Mouse (Mus musculus): ENCODE results near the gene Ano6. TPM values are rescaled to one million over a fixed set of nuclear protein-coding genes. Genes with fewer than 3 reads are reported as not detected.

Gene Ano6
- polyA plus RNA-seq, 1 experiment from 2014 or later: 54.2 TPM

DNA sequence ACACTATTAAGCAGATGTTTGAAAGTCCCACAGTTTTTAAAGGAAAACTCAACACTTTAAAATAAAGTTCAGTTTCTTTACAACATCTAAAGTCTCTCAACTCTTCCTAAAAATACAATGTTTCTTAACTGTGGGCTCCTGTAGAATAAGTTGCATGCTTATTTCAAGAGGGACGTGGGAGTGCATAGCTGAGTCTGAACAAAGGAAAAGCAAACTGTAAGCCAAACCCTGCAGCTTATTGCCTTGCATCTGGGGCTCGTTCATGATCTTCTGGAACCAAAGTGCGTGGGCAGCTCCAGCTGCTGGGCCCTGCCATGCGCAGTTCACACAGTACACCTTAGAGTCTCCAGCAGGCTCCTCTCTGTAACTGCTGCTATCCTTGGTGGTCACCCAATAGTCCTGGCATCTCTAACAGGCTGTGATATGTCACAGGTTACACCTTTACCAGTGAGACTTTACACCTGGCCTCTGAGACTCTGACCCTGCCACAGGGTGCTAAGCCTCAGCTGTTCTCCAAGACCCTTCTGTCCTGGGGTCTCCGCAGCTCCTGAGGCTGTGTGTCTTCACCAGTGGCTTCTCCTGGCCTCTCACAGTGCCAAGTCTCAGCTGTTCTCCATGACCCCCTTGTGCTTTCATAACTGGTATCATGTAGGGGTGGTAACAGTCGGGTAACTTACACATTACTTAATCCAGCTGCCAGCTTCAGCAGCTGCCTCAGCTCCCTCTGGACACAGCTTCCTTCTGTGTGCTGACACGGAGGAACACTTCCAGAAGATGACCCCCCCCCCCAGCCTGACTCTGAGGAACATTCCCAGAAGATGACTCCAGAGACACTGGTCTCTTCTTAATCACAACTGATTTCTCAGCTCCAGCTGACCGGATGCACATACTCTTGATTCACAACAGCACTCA is 66.3 kb downstream of the Ano6 start:
- Histone ChIP-seq H3K4me1 (peaks cover 14% of the 10 kb centered on the region), H3K27me3 (no peaks in the 10 kb centered on the region), H3K9me3 (no peaks in the 10 kb centered on the region), H3K4me2 (replicated peaks) (no peak overlapping the region), H3K36me3 (no peaks in the 10 kb centered on the region), H3K9ac (no peak overlapping the region), H3K27ac (no peak overlapping the region), H3K4me3 (no peak overlapping the region)
- 69% methylated on average over 8 of the region's 8 CpGs for WGBS
- peak; percentile 48 for ATAC-seq (ENCODE audit: low FRiP score, low read depth)

DNA sequence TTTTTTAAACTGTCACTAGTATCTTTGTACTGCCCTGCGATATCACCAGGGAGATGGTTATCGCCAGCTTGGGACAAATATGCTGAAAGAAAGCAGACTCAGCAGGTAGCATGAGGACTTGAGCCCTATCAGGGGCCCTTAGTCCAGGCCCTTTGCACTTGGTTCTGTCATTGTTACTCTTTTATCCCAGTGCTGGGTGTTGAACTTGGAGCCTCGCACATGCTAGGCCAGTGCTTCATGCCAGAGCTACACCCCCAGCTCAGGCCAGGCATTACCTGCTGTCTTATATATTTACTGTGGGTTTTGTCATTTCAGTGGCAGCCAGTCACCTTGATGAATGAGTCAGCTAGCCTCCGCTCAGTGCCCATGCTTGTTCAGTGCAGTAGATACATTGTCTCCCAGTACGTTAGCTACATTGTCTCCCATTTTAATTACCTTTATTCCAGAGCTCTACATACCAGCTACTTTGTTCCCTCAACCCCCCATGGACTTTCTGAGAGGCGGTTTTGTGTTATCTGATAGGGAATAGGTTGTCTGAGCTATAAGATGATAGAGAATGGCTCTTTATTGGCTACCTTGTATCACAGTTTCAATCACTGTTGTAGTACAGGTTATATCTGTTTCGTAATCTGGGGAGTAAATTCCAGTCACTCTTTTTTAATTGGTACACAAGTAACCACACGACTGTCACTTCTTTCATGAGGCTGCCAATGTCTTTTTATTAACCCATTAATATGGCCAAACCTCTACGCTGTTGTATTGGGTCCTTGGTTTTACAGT is 68.4 kb downstream of the Ano6 start:
- no peaks in the 10 kb centered on the region for H3K36me3 ChIP-seq
- no peak for ATAC-seq (ENCODE audit: low FRiP score, low read depth)
- 73% methylated on average over 9 of the region's 9 CpGs for WGBS
- H3K27ac ChIP-seq: no peak overlapping the region
- H3K27me3 ChIP-seq: no peaks in the 10 kb centered on the region
- H3K9me3 ChIP-seq: no peaks in the 10 kb centered on the region
- no peak overlapping the region for H3K9ac ChIP-seq
- peaks cover 17% of the 10 kb centered on the region for H3K4me1 ChIP-seq
- H3K4me3 ChIP-seq: no peak overlapping the region
- H3K4me2 ChIP-seq (replicated peaks): no peak overlapping the region

DNA sequence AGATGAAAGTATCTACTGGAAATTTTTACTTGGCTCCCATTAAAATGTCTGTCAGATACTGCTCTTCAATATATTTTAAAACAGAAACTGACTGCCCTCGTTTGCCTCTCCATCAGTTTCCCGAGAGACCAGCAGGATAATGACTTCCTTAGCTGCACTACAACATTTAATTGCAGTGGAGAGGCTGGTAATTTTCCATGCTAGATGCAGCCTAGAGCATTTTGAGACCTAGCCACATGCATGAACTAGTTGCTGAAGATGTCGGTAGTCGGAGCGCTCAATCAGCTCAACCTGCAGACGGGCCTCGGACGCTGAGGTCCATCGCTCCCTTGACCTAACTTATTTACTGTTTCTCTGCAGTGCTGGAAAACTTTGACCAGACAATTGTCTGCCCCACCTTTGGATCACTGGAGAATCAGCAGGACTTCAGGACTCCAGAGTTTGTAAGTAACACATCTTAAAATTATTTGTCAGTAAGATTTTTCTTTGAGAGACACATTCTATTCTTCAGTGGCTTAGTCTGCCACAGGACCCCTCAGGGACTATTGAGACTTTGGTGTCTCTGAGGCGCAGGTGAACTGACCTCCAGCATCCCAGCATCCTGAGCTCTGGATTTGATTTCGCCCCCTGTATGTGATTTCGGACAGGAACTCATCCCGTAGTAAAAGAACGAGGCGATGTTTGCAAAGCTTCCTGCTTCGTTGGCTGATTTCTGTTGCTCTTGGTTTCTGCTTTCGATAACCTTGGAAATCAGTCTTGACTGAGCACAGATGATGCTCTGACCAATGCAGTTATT is 73.4 kb downstream of the Ano6 start:
- Histone ChIP-seq H3K4me3 (no peak overlapping the region), H3K27me3 (no peaks in the 10 kb centered on the region), H3K36me3 (peaks cover 14% of the 10 kb centered on the region), H3K9me3 (no peaks in the 10 kb centered on the region), H3K9ac (no peak overlapping the region), H3K4me2 (replicated peaks) (no peak overlapping the region), H3K4me1 (peaks cover 6% of the 10 kb centered on the region; the same call in 1 of the 2 replicates), H3K27ac (no peak overlapping the region)
- 68% methylated on average over 17 of the region's 17 CpGs for WGBS
- no peak for ATAC-seq (ENCODE audit: low FRiP score, low read depth)

DNA sequence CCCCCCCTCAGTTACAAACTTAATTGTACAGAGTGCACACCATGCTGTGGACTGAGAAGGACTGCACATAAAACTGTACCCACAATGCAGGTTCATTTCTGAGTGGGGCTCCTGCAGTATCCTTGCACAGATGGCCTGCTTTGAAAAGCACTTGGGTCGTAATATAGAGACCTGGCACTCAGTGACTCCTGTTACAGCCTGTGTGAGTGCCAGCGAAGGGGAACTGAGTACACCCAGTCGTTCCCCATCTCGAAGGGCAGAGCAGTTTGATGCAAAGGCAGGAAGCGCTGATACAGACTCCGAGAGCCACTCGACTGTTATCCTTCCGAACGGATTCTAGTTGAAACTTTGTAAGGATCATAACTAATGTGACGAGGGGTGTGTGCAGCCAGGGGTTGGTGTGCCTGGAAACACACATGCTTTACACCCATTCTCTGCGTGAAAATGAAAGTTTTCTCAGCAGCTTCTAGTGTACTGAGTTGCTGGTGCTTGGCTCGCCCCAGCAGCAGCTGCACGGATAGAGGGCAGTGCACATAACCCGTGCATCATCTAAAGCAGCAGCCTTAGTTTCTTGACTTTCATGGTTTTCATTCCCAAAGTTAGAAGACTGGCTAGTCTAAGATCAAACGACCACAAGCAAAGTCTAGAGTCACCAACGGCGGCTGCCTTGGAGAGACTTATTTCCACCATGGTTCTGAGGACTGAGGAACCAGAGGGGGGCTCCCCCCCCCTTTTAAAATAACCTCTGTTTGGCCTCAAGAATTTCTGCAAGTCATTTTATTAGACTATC is 74.9 kb downstream of the Ano6 start:
- 82% methylated on average over 17 of the region's 17 CpGs for WGBS
- Histone ChIP-seq H3K4me1 (peaks cover 5% of the 10 kb centered on the region; the same call in 1 of the 2 replicates), H3K4me3 (no peak overlapping the region), H3K4me2 (replicated peaks) (no peak overlapping the region), H3K36me3 (peaks cover 14% of the 10 kb centered on the region), H3K9ac (no peak overlapping the region), H3K27ac (no peak overlapping the region), H3K27me3 (no peaks in the 10 kb centered on the region), H3K9me3 (no peaks in the 10 kb centered on the region)
- no peak for ATAC-seq (ENCODE audit: low FRiP score, low read depth)

GRCm38 (mm10) chr15:95868172-95868571 is 77.5 kb downstream of the Ano6 start:
- Histone ChIP-seq H3K4me2 (replicated peaks) (no peak overlapping the region), H3K27me3 (no peaks in the 10 kb centered on the region), H3K36me3 (peaks cover 14% of the 10 kb centered on the region), H3K27ac (no peak overlapping the region), H3K9ac (no peak overlapping the region), H3K9me3 (no peaks in the 10 kb centered on the region), H3K4me1 (peaks cover 4% of the 10 kb centered on the region; the same call in 1 of the 2 replicates), H3K4me3 (no peak overlapping the region)
- ATAC-seq (ENCODE audit: low FRiP score, low read depth): no peak
- 75% methylated on average over 4 of the region's 4 CpGs for WGBS

DNA sequence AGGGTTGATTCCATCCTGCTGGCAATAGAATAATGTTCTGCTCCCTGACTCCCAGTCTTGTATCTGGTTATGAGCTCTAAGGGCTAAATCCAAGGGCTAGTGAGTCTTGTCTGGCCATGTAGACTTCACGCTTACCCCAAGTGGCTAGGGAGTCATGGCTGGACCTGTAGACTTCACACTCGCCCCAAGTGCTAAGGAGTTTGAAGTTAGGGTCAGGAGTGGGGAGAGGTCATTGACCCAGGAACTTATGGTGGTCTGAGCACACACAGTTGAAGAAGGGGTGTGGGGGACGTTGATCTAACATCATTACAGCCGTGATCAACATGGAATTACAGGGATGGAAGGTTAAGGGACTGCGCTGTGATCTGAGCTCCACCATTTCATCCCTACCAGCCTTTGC is 79.0 kb downstream of the Ano6 start:
- Histone ChIP-seq H3K4me3 (no peak overlapping the region), H3K27me3 (no peaks in the 10 kb centered on the region), H3K4me1 (no peaks in the 10 kb centered on the region), H3K9me3 (no peaks in the 10 kb centered on the region), H3K27ac (no peak overlapping the region), H3K36me3 (peaks cover 14% of the 10 kb centered on the region), H3K9ac (no peak overlapping the region), H3K4me2 (replicated peaks) (no peak overlapping the region)
- no peak for ATAC-seq (ENCODE audit: low FRiP score, low read depth)
- 95% methylated on average over 5 of the region's 5 CpGs for WGBS

- ATAC-seq (ENCODE audit: low FRiP score, low read depth): no peak
- Histone ChIP-seq H3K9ac (no peak overlapping the region), H3K9me3 (no peaks in the 10 kb centered on the region), H3K4me2 (replicated peaks) (no peak overlapping the region), H3K27ac (no peak overlapping the region), H3K27me3 (no peaks in the 10 kb centered on the region), H3K4me1 (no peaks in the 10 kb centered on the region), H3K36me3 (no peaks in the 10 kb centered on the region), H3K4me3 (no peak overlapping the region)
- WGBS: 77% methylated on average over 15 of the region's 15 CpGs
Measured at GRCm38 (mm10) chr15:95871631-95872030, 81.0 kb downstream of the Ano6 start.

- Histone ChIP-seq H3K27ac (no peak overlapping the region), H3K36me3 (no peaks in the 10 kb centered on the region), H3K4me2 (replicated peaks) (no peak overlapping the region), H3K27me3 (no peaks in the 10 kb centered on the region), H3K9me3 (no peaks in the 10 kb centered on the region), H3K4me1 (no peaks in the 10 kb centered on the region), H3K4me3 (no peak overlapping the region), H3K9ac (no peak overlapping the region)
- no peak for ATAC-seq (ENCODE audit: low FRiP score, low read depth)
- WGBS: 87% methylated on average over 8 of the region's 8 CpGs
Measured at GRCm38 (mm10) chr15:95872447-95872846, 81.8 kb downstream of the Ano6 start.

- Histone ChIP-seq H3K4me1 (no peaks in the 10 kb centered on the region), H3K4me3 (no peak overlapping the region), H3K9me3 (no peaks in the 10 kb centered on the region), H3K27me3 (no peaks in the 10 kb centered on the region), H3K4me2 (replicated peaks) (no peak overlapping the region), H3K27ac (no peak overlapping the region), H3K36me3 (no peaks in the 10 kb centered on the region), H3K9ac (no peak overlapping the region)
- no peak for ATAC-seq (ENCODE audit: low FRiP score, low read depth)
- WGBS: 26% methylated on average over 1 of the region's 1 CpGs
Measured at GRCm38 (mm10) chr15:95873276-95873675, 82.6 kb downstream of the Ano6 start.

GRCm38 (mm10) chr15:95874216-95874615 is 83.6 kb downstream of the Ano6 start:
- H3K36me3 ChIP-seq: no peaks in the 10 kb centered on the region
- H3K4me1 ChIP-seq: no peaks in the 10 kb centered on the region
- no peak for ATAC-seq (ENCODE audit: low FRiP score, low read depth)
- H3K4me3 ChIP-seq: no peak overlapping the region
- H3K27ac ChIP-seq: no peak overlapping the region
- no peaks in the 10 kb centered on the region for H3K27me3 ChIP-seq
- WGBS: 89% methylated on average over 5 of the region's 5 CpGs
- H3K9me3 ChIP-seq: no peaks in the 10 kb centered on the region
- H3K9ac ChIP-seq: no peak overlapping the region
- H3K4me2 ChIP-seq (replicated peaks): no peak overlapping the region

DNA sequence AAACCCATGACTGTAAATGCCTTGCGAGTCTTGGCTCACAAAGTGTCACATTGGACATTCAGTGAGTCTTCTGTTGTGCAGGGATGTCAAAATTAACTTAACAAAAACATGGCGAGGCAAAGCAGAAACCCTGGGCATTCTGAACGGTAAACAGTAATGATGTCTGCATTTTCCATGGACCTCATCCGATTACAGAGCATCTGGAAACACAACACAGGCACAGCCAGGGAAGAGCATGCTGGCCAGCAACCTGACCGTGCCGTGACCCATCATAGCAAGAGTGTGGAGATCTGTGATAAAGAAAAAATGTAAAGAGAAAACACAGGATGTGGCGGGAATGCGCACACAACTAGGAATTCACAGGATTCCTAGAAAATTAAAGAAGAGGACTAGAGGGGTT is 84.1 kb downstream of the Ano6 start:
- ATAC-seq (ENCODE audit: low FRiP score, low read depth): no peak
- H3K27me3 ChIP-seq: no peaks in the 10 kb centered on the region
- no peaks in the 10 kb centered on the region for H3K4me1 ChIP-seq

More for the DNA sequence above, 84.1 kb downstream of the Ano6 start:
- Histone ChIP-seq H3K27ac (no peak overlapping the region), H3K4me2 (replicated peaks) (no peak overlapping the region), H3K36me3 (no peaks in the 10 kb centered on the region), H3K9ac (no peak overlapping the region), H3K9me3 (no peaks in the 10 kb centered on the region), H3K4me3 (no peak overlapping the region)
- 83% methylated on average over 8 of the region's 8 CpGs for WGBS

Data from limb, embryonic 13.5 days (tissue).